Mouse (Mus musculus) layer of hippocampus, adult 18-20 months (tissue): Measurements from ENCODE around the gene Sept9. TPM values are rescaled to one million over a fixed set of nuclear protein-coding genes. Genes with fewer than 3 reads are reported as not detected.

Experiments used
- DNase-seq, 2 experiments: peaks; one replicate each; pipeline ENCODE4 v3.0.0; 2022; ENCODE audit warnings: low spot score in 2 of 2
- total RNA-seq, 2 experiments: library from RNA; stranded (reverse); gene quantifications; 2 replicates each; pipeline ENCODE4 v1.2.3; 2021

Gene Sept9
- total RNA-seq, 2 experiments from 2014 or later = 121 to 122 TPM

DNA sequence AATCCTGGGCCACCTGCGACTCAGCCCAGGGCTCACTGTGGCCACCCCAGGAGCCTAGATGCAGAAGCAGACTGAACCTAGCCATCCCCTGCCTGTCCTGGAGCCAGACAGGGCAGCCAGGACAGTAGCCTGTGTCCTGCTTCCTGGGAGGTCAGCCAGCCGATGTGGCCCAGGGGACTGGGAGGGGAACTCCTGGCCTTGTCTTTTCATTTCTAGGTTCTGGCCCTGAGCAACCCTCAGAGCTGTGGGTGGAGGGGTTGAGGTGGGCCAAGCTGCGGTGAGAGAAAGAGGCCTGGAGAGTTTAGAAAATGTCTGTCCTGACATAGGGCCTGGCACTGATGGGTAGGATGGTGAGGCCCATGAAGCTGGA lies 110.4 kb downstream of the Sept9 start:
- DNase-seq = no peak

DNA sequence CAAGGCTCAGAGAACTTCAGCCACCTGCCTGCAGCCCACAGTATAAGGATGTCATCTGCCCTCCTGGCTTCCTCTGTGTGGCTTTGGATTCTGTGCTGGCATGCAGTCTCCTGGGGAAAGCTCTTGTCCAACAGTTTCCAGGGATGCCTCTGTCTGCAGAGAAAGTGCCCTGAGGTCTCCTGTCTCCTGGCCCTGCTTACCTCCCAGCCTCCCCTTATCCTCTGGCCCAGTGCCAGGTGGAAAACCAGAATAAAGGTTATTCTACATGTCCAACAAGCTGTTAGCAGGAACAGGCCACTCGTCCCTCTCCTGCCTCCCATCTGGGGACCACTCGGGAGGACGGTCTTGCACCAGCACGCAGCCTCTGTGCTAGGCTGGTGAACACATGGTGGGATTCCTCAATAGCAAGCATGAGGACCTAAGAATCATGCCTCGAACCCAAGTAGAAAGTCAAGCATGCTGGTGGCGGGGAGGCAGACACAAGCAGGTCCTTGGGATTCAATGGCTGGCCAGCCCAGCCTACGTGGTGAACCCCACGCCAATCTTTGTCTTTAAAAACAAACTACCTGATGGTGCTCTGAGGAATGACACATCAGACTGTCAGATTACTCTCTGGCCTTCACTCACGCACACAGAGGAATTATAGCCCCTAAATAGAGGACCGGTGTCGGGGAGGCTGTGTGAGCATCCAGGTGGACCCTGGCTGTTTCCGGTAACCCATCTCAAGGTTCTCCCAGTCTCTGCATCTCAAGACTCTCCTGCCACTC lies 111.1 kb downstream of the Sept9 start:
- no peak for DNase-seq

DNA sequence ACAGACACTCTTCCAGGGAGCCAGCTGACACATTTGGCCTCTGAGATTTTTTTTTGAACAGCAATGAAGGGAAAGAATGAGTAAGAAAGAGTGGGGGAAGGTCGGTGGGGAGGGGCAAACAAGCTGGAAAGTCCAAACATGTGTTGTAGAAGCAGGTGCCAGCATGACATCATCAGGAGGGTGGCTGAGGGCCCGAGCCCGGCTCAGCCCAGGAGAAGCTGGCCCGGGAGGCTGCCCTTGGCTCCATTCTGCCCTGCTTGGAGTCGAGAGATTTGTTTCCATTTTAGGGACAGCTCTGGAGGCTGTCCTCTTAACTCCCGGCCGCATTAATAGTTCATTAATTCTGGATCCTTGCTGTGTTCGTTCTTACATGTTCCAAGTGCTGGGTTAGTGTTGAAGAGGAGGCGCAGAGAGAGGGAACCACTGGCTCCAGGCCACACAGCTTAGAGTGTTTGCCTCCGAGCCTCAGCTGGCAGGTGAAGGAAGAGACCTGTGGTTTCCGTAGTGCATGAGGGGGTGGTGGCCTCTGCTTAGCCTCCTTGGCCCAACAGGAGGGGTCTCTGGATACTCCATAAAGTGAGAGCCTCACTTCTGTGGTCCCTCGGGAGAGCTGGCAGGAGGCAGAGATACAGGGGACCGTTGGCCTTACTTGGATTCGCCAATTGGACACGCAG lies 111.8 kb downstream of the Sept9 start:
- peak in 1 of 2 experiments; percentile 57 for DNase-seq

DNA sequence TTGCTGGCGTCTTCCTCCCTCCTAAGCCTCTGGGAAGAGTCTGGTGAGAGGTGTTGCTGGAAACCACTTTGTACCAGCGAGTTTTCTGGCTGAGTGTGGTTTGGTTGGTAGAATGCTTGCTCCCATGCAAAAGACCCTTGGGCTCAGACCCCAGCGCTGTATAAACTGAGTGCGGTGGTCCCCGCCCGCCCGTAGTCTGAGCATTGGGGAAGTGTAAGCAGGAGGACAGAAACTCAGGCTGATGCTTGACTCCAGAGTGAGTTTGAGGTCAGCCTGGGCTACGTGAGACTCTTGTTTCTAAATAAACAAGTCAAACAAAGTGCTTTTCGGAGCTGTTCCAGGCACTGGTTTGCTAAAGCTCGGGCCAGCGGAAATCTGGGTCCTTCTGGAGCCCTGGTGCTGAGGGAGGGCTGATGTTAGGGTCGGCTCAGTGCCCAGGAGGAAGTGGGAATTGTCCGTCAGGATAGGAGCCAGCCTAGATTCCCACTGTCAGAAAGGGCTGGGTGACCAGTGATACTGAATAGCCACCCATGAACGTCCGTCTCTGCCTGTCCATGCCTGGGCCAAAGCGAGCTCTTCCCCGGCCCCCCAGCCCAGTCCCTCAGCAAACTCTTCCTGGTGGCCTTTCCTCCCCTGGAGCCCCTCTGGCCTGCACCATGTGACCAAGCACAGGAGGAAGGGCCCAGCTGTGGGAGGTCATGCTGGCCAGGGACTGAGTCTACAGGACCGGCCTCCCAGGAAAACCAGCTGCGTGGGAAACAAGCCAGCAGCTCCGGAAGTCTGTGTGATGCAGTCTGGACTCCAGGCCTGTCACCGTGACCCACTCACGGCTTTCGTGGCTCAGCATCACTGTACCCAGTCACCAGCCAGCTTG lies 112.8 kb downstream of the Sept9 start:
- peak in 1 of 2 experiments; percentile 25 for DNase-seq

DNA sequence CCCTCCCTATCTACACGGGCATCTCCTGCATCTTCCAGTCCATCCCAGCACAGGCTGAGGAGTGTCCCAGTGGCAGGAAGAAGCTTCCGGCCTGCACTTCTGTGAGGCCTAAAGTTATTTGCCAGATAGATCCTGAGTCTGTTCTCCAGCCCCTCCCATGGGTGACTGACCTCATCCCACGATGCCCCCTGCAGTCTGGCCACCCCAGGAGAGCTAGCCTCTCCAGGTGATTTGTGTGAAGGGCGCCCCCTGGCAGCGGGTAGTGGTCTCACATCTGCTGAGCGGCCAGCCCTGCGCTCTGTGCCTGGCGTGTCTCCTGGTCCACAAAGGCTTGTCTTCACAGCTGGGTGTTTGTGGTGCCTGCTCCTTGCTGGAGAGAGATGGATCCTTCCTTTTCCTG lies 113.5 kb downstream of the Sept9 start:
- DNase-seq = peak in 1 of 2 experiments; percentile 27

DNA sequence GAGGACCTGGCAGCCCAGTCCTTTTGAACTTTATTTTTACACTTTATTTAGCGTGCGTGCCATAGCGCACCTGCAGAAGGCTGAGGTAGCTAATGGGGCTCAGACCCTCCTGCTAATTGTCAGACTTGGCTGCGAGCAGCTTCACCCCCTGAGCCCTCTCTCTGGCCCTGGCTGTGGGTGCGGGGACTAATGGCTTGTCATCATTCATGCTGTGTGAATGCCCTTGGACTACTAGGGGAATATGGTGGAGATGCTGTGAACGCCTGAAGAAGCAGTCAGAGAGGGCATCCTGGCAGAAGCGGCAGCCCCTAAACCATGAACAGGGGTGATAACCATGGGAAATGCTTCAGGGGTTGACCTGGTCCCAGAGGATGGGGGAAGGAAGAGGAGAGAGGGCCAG lies 114.0 kb downstream of the Sept9 start:
- DNase-seq = no peak

DNA sequence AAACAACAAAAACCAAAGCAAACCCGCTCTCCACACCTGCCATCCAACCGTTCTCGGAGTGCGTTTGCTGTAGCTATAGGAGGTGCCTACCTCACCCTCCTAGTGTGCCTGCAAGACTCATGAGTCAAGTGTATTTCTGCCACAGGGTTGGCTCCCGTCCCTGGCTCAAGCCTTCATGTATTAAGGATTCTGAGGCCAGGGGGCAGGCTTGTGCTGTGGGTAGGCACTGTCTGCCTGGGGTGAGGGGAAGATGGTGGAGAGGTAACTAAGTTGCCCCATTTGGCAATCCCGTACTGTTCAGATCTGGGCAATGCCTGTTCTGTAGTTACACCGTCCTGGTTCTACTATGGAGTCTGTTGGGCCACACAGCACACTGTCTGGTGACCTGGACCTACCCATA lies 114.6 kb downstream of the Sept9 start:
- DNase-seq = no peak

- no peak for DNase-seq
These were observed 115.1 kb downstream of the Sept9 start for GRCm38 (mm10) chr11:117314520-117314919.

- DNase-seq = peak in 1 of 2 experiments; percentile 46
These were observed 115.8 kb downstream of the Sept9 start for GRCm38 (mm10) chr11:117315309-117315708.

DNA sequence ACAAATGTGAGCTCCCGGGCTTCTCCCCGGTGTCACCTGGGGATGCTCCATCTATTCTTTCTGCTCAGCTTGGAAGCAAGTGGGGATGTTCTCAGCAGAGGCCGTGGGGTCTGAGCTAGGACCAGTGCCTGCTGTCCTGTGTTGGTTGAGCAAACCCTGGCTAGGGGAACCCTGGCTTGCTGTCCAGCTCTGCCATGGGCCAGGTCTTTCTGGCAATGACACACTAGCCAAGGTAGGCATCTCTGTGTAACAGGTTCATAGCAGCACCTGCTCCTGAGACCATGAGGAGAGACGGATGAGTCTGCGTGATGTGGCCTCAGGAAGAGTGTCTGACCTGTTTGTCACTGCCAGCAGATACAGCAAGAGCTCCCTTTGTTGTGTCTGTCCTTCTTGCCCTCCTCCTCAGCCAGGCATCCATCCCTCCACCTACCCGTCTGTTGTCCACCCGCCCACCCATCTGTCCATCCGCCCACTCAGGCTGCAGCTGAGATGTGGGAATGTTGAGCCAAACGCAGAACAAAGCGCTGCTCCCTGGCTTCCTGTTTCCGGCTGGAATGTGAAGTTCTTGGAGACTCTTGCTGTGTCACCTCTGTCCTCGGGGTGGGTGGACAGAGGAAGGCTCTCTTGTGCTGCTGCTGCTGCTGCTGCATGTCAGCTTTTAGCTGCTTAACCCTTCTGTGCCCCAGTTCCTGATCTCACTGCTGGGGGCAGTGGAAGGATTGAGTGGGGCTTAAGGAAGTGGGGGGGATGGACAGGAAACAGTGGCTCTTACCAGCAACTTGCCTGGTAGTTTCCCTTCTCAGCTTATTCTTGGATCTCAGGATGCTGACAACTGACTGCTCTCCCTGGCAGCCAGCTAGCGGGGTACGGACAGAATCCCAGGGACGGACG lies 117.2 kb downstream of the Sept9 start:
- peak in 1 of 2 experiments; percentile 31 for DNase-seq

DNA sequence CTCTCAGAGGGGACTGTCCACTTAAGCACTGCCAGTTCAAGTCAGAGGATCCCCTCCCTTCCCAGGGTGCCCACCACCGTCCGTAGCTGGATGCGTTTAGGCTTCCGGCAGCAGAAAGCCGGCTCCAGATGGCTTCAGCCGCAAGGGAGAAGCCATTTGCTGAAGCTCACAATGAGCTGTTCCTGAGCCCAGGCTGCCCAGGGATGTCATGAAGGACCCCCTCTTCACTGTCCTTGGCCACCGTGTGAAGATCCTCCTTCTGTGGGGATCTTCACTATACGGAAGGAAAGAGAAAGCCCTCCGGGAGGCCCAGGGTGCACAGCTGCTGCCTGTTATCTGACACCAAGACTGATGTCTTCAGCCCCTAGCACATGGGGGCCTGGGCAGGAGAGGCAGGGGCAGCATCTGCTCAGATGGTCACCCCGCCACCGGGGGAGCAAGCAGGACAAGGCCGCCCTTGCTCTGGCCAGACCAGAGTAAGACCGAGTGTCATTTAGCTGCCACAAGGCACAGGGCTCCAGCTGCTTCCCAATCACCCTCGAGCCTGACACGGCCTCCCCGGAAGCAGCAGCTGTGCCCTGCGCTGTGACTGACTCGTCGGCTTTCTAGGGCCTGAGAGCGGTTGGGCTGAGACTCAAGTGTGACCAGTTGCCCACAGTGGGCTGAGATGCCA lies 118.1 kb downstream of the Sept9 start:
- DNase-seq = no peak

GRCm38 (mm10) chr11:117318202-117318601 lies 118.7 kb downstream of the Sept9 start:
- no peak for DNase-seq

DNA sequence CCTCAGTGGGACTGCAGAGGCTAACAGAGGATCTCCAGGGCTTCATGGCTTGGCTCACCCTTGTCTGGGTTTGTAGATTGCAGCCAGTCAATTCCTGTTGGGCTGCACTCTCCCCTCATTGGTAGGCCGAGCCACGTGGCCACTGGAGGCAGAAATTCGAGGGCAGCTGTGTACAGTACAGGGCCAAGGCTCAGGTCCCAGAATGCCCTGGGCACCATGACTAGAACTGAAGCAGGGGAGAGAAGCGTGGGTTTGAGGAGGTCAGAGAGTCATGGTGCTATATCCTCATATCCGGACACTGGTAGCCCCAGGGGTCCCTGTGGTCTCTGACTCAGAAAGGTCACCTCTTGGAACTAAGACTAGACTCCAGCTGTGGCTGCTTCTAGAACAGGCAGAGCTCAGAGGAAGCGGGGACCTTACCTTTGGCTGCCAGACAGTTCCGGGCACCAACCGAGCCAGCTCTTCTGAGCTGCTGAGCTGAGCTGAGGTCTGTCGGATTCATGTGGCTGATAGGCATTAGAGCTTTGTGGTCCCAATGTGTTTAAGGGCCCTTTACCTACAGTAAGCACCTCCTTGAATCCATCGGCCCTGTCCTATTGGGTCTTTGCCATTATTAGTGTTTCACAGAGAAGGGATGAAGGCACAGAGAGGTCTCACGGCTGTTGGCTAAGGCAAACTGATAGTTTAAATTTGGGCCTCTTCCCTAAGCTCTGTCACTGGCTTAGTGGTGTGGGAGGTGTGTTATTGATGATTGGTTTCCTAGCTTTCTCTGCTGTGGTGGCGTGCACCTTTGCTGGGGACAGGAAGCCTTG lies 119.5 kb downstream of the Sept9 start:
- DNase-seq = no peak

DNA sequence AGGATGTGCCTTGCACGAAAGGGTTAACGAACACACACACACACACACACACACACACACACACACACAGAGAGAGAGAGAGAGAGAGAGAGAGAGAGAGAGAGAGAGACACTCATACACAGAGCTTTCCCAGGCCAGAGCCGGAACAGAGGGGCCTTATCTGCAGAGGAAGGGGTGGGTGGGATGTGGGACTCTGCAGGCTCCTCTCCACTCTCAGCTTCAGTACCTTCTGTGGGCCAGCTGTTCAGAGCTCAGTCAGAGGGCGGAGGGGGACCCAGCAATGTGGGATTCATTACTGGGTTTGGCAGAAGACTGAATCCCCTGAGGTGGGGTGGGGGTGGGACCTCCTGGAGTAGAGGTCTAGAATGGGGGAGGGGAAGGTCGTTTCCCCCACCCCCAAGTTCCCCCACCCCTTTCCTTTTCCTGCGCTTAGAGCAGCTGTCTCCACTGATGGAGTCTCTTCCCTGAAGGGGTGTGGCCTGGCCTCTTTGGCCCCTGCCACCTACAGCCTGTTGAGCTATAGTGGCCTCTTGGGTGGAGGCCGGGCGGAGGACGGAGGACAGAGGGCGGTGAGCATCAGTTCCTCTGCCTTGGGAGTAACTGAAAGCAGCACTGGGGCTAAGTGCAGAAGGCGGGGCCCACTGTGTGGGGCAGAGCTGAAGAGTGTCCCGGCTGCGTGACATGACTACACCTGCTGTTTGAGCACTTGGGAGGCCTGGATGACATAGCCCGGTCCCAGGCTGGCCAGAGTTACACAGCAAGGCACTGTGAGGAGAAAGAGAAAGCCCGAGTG lies 120.3 kb downstream of the Sept9 start:
- DNase-seq = no peak

- DNase-seq = no peak
These were observed 121.0 kb downstream of the Sept9 start for GRCm38 (mm10) chr11:117320482-117320881.

DNA sequence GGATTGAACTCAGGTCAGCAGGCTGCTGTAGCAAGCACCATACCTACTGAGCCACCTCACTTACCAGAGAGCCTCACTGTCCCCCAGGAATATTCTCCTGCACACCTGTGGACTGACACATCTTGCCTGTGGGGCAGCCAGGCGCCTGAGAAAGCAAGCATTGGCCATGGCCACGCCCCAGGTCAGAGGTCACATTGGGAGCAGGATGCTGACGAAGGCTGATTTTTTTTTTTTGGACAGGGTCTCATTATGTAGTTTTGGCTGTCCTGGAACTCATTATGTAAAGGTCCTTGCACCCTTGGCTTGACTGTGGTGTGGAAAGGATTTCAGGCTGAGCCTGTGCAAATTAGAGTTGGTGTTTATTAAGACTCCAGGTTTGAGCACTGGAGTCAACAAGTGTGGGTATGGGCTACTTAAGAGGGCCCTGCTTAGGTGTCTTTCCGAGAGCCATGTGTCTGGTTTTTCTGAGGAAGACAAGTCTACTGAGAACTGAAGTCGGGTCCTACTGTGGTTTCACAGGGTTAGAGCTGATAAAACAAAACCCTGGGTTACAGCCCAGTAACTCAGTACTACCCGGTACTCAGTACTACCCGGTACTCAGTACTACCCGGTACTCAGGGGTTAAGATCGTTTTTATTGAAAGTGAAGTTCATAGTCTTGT lies 122.0 kb downstream of the Sept9 start:
- no peak for DNase-seq

DNA sequence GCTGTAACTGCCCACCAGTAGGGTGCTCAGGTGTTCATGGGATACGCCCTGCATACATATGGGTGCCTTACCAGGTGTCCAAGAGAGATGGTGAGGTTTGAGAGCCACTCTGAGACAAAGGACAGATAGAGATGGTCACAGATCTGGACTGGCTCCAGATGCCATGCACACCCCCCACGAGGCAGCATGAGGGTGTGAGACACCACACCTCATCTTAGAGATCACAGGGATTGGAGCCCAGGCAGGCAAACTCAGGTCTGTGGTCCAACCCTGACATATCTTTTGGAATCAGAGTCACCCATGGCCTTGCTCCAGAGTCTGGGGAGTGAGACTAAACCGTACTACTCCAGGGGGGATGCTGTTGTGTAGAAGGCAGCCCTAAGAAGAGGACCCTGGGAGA lies 122.8 kb downstream of the Sept9 start:
- no peak for DNase-seq
